Mouse (Mus musculus) bone marrow macrophage, adult 2 months (primary cell): ENCODE measurements around the gene Hist1h3a.

ENCODE experiments used
- CTCF ChIP-seq: IDR thresholded peaks from 2 replicates; pipeline ENCODE4 v1.5.1; 2012; ENCODE audit warnings: low read depth, mild to moderate bottlenecking, low read length, moderate library complexity
- POLR2A ChIP-seq: IDR thresholded peaks from 2 replicates; pipeline ENCODE4 v1.6.1; 2012; ENCODE audit warnings: mild to moderate bottlenecking, low read depth, low read length, borderline replicate concordance

DNA sequence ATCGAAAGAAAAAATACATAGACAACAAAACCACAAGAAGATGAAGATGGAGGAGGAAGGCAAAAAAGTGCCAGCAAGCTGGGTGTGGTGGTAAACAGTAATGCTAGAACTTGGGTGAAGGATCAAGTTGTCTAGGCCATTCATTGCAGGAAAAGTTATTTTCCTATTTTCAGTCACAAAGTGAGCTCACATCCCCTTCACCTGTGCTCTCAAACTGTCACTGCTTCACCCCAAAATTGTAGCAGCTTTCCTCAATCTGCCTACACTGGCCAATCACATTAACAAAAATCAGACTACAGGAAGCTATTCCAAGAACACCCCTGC is 2.3 kb downstream of the Hist1h3a start:
- TF ChIP-seq CTCF (no peak), POLR2A (no peak)
